Mouse (Mus musculus): ENCODE results near the gene Dhx36. TPM values are rescaled to one million over a fixed set of nuclear protein-coding genes. Genes with fewer than 3 reads are reported as not detected.
A peak's percentile ranks its signal among the peaks of the same experiment; 100 is the strongest.

Dhx36 gene
- 10 to 100 TPM; 29.7 to 36.6 TPM for total RNA-seq (2021)
- long read RNA-seq, experiment 1, full-length matches to known transcripts = 26 of 75 reads
- long read RNA-seq, experiment 1, partial matches to known transcripts = 42 of 75 reads
- long read RNA-seq, experiment 1, other reads (novel, unspliced or antisense) = 7 of 75 reads
- long read RNA-seq, experiment 2, full-length matches to known transcripts = 17 of 24 reads
- long read RNA-seq, experiment 2, partial matches to known transcripts = 3 of 24 reads
- long read RNA-seq, experiment 2, other reads (novel, unspliced or antisense) = 4 of 24 reads

DNA sequence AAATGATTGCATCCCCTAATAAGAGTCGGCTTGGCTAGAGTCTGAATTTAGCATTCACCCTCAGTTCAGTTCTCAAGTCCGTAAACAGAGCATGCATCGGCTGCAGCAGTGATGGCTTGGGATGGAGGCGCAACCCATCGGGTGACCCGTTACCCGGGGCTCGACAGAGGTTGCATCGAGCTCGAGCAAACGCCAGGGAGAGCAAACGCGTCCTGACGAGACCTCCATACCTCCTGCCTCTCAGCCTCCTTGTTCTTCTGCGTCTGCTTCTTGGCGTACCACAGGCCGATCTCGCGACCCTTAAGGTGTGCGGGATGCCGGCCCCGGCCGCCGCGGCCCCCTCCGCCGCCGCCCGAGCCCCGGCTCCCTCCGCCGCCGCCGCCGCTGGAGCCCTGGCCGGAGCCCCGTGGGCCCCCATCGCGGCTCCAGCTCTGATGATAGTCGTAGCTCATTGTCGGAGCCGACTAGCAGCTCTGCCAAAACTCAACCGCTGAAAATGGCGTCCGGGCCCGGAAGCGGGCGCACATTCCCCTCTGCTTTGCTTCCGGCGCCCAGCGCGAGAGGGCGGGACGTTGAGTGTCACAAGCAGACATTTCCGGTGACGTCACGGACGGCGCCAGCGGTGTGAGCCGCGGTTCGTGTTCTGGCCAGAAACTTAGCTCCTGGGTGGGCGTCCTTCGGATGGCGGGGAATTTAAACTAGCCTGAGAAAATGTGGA is at the start of gene Dhx36:
Dhx36 (minus strand) TSS at position 517 of the 718 bp plus-strand sequence.
- peak; percentile 98 for DNase-seq

DNA sequence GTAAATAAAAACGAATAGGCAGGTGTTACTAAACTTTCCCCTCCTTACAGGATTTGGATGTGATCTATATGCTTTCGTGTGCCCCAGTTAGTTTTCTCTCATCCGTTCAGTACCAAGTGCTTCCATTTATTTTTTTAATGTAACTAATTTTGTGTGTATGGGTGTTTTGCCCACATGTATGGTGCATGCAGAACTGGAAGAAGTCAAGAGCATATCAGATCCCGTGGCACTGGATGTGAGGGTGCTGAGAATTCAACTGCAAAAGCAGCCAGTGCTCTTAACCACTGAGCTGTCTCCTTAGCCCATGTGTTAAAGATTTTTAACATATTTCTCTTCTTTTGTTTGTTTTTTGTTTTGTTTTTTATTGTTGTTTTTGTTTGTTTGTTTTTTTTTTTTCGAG is 20.8 kb upstream of the Dhx36 start:
- DNase-seq = no peak

DNA sequence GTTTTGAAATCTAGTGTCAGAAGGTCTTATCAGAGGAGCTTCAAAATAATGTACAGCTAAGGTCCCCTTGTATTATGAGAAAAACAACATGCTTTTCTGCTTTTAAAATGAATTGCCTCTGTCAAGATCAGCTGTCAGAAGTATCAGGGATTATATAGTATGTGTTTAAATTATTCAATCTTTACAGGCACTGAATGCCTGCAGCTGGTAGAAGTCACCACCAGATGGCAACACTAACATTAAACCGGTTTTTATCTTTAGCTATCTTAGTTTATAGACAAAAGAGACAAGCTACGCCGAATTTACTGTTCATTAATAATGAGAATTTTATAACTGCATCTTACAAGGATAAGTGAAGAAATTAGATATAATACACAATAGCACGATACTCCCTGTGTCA is 20.4 kb upstream of the Dhx36 start:
- peak; percentile 6 for DNase-seq

DNA sequence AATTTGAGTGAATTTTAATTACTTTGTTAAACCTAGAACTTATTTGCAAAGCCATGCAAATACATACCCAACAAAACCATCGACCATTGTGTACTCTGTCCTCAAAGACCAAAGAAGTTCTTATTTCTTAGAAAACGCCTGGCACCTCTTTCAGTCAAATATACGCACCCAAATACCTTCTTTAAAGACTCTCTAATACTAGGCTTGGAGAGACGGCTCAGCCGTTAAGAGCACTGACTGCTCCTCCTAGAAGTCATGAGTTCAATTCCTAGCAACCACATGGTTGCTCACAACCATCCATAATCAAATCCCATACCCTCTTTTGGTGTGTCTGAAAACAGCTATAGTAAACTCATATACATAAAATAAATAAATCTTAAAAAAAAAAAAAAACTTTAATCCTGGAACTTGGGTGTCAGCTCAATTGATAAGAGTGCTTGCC is 423 bp upstream of the Dhx36 start:
- DNase-seq = no peak

DNA sequence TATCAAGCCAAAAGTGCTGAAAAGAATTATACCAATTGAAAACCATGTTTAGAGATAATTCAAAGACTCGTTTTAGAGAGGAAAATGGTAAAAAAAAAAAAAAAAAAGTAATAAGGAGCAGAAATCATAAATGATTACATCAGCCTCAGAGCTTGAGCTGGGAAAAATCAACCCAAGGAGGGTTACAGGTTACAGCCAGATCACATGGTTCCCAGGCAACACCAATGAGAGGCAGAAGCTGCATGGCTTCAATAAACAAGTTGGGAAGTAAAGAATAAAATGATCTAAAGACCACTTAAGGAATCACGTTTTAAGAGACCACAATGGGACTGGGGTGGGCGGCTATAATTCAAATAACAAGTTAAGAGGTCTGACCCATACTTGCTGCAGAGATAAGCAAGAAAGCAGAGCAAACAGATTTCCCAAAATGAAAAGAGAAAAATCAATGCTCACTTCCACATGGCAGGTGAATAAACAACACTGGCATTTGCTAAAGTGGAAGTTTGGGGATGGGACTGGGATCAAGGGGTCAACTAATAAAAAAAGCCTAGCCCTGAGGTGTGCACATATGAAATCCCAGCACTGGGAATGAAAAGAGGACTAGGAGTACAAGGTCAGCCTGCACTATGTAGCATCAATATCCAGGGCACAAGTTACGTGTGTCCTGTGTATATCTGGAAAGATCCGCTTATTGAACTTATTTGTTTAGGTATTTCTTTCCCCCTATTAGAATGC is 1.5 kb downstream of the Dhx36 start:
- DNase-seq = no peak

DNA sequence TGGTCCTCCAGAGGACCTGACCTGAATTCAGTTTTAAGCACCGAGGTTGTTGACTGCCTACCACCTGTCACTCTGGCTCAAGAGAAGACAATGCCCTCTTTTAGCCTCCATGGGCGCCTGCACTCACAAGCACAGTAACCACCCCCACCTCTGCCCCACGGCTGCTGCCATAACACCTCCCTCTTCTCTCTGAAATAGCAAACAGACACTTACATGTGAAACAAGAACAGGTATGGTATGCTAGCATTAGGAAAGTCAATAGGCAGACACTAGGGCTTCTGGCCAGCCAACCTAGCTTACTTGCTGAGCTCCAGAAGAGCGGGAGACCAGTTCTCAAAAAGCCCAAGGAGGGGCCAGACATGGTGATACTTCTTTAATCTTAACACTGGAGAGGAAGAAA is 7.5 kb downstream of the Dhx36 start:
- DNase-seq = no peak

DNA sequence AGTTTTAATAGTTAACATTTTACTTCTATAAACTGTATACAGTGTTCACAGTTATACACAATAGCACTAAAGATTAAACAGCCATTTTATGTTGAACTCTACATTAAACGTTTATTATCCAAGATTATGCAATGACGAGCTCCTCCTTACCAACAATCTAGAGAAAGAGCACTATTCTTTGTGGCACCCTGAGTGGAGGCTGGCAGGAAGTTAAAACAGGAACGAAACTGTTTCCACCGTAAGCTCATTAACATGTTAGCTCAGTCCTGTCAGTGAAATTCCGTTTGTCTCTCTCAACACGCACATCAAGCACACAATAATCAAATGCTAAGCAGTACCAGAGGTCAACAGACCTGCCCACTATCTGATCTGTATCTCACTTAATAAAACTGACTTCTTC is 14.2 kb downstream of the Dhx36 start:
- DNase-seq = no peak

DNA sequence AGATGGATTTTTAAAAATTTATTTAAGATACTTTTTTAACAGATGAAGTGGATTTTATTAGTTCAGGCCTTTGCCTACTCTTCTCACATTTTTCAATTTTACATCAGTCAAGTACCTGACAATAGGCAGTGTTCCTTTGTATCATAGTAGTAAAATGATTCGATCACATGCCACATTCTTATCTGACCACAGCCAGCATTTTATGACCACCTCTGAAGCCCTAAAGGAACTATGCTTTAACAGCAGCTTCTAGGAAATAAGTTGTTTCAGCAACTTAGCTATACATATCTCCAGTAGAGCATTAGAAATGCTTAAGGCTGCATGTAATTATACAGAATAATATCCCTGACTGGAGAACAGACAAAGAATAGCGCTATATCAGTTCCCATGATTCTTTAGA is 22.5 kb downstream of the Dhx36 start:
- no peak for DNase-seq

DNA sequence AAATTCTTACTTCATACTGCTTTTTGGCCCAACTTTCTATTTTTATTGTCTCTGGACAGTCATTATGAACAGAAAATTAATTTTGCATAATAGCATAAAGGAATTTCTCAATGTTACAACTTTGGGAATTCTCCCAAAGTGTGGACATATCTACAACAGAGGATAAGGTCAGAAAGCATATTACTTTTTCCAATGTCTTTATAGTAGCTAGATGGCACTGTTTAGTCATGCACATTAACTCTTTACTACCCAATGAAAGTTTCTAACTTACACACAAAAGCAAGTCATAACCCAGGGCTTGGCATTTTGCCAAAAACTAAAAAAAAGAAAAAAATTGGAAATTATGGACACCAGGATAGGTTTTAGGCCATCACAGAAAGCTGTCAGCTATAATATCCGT is 36.6 kb downstream of the Dhx36 start:
- DNase-seq = no peak

DNA sequence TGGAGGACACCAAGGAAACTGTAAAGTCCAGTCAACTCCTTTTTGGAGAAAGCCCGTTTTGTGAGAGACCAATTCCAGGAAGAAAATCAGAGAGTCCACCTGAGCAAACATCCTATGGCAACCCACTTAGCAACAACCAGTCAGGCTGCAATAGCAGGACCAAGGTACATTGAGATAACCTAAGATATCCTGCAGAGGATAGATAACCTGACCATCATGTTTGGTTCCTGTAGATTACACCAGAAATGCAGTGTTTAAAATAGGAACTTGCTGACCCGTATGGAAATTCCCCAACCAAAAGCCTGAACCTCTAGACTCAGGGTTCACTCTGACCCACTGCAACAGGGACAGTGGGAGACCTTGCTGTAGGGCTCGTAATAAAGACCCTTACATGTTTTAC is 42.5 kb downstream of the Dhx36 start:
- no peak for DNase-seq

DNA sequence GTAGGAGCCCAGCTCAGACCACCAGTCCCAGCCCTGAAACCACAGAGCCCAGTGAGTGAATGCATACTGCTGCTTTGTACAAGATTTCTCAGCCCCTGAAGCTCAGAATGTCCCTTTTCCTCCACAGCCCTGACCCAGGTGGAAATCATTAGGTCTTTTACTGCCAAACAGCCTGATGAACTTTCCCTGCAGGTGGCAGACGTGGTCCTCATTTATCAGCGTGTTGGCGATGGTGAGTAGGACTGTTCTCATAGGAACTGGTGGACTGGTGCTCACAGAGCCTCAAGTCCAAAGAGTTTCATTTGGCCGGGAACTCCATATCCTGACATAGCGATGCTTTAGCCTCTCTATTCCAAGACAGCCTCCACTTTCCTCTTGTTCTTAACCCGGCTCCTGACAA is 47.3 kb downstream of the Dhx36 start:
- no peak for DNase-seq

DNA sequence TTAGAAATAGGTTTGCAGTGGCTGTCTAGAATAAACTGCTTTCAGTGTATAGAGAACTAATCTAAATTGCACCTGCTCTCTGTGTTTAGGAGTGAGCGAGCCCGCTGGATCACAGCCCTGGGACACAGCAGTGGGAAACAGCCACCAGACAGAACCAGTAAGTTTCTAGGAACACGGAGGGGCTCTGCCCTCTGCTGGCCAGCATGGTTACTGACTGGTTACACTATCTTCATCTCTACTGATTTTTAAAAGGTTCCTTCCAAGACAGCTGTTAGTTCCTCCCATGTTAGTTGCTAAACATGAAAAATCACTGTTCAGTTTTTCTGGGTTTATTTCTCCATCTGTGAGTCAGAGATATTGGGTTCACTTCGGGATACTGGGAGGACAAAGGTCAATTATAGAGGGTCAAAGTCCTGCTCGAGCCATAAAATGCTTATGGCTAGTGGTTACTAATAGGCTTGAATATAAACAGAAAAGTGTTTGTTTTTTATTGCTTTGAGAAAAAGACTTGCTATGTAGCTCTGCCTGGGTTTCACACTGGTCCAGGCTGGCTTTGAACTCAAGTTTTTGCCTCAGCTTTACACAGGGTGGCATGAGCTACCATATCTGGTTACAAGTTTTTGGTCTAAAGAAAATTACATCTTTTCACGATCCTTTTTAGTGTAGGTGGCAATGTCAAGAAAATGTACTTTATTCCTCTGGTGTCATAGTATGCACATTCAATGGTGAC is 48.4 kb downstream of the Dhx36 start:
- peak; percentile 76 for DNase-seq

DNA sequence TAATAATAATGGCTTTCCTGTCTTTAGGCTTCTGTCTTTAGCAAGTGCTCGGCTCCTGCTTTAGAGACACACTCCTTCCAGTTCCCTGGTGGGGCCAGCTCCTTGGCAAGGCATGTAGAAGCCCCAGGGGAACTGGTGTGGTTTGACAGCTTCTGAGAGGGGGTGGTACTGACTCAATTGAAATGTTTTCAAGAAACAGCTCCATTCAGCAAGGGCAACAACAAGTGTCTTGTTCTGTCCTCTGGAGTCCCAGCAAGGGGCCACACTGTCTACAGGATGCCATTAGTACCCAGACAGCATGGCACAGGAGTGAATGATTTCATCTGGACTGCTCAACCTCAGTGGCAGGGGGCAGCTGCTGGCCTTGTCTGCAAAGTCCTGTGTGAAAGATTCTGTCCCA is 51.0 kb downstream of the Dhx36 start:
- peak; percentile 23 for DNase-seq

DNA sequence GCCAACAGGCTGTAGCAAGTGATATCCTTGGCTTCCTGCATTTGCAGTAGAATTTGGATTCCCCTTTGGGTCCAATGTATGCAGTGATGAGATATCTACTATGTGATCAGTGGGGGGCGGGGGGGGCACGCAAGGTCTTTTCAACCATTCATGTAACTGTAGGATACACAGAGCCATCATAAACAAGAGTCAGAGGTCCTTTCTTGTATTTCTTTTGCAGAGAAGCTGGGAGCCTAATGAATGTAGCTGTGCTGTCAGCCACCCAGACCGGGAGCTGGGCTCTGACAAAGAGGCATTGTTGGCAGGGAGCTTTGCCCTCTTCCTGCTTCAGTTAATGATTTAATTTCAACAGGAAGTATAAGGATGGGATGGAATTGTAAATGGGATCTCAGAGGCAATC is 52.7 kb downstream of the Dhx36 start:
- no peak for DNase-seq

DNA sequence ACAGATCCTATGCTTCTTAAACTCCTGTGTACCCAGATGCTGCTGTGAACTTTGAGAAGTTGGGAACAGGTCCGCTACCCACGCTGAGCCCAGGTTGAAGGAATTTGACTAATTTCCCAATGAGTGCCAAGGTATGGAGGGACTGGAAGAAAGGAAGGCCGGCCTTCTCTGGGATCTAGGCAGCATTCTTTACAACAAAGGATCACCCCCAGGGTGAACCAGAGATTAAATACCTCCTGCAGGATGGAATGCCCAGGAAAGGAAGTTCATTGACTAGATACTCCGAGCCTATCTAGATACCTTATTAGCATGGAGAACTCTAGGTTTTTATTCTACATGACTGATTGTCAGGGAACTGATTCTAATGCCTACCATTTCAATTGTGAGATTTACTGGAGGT is 53.8 kb downstream of the Dhx36 start:
- no peak for DNase-seq

DNA sequence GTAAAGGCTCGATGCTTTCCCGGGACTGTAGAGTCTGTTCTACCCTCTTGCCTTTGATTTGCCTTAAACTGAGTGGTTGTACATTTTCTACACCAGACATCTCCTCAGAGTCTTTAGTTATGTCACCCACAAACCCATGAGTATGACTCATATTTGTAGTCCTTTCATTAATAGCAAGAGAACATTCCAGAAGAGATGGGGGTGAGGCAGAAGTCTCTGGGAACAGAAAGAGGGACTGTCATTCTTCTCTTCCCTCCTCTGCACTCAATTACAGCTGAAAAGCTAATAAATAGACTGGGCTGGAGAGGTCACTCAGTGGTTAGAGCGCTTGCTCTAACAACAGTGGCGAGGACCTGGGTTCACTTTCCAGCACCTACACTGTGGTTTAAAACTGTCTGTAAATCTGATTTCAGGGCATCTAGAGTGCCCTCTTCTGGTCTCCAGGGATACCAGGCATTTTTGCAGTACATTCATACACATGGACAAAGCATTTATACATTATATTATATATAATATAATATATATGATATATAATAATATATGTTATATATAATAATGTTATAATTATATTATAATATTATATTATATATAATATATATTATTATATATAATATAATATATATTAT is 56.8 kb downstream of the Dhx36 start:
- no peak for DNase-seq

DNA sequence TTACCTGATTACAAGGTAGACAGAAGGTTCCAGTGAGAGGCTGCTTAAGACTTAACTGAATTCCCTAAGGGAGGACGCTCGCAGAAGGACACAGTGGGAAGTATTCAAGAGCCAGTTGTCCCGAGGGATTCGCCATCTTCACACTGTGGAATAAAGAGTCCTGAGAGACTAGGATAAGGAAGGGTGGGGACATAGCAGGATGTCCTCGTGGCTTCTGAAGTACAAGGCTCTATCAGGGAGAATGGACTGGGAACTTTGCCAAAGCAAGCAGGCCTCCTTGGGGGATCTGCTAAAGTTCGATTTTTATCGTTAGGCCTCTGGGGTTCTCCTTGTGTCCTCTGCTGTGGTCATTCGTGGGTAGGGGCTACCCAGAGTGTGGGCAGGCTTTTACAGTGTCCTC is 59.7 kb downstream of the Dhx36 start:
- DNase-seq = no peak

DNA sequence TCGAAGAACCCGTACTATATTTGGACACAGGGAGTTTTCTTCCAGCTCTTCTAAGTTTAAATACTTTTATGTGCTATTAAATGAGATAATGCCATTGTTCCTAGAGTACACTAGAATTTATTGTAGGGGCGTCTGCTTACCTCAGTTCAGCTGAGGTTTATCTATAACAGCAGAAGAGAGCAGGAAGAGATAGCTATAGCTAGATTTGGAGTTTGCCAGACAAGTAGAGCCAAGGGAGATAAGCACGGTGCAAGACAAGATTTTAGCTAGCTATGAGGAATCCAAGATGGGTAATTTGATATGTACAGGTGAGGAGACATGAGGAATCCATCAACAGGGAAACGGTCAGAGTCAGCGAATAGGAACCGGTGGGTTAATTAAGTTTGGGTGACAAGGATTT is 60.5 kb downstream of the Dhx36 start:
- DNase-seq = no peak

DNA sequence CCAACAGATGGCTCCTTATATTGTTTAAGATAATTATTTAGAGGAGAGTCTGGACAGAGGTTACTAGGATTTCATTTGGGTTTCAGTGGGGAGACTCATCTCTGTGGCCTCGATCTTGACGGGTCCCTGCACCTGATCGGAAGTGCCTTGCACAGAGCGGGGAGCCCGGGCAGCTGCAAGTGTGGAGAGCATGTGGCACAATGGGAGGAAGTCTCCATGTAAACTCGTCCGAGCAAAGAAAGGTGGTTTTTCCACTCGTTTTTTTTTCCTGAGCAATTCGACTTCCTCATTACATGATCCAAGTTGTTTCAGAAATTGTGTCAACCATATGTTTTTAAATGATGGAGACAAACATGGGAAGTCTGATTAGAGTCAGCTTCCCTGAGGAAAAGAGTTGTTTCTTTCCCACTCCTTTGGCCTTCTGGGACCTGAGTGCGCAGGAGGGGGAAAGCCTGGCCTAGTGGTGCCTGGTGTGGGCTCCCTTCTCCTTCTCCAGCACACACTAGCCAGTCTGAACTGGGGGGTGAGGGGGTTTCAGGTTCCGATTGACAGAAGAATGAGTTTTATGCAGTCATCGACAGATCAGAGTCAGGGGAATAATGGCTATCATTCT is 63.1 kb downstream of the Dhx36 start:
- no peak for DNase-seq

DNA sequence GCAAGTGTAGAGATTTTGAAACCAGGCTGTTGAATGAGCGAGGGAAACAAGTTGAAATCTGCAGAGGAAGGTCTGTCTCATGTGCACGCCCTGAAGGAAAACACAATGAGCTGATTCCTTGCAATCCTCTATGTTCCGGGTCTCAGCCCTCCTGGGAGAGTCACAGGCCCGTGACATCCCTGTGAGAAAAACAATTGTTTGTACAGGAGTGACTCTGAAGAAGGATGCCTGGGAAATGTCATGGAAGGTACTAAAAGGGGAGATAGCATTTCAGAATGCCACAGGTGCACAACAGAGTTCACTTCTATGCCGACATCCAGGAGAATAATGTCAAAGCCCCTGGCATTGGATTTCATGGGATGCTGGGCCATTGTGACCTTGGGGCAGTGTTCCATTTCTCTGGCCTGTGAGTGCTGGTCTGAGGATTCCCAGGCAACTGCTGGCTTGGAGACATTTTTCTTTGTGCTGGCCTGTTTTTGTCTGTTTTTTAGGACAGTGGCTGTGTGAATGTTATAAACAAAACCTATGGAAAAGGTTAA is 66.3 kb downstream of the Dhx36 start:
- no peak for DNase-seq

DNA sequence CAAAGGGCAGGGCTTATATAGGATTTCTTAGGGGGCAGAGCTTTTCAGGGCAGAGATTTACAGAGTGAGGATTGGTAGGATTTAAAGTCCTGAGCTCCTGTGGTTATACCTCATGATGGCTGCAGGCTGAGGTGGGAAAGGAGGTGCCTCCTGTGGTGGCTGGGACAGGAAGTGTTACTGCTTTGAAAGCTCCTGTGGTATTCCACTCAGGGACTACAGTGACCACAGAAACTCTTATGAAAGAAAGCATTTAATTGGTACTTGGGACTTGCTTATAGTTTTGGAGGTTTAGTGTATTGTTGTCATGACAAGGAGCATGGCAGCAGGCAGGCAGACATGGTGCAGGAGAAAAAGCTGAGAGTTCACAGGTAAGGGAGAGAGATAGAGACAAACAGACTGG is 70.9 kb downstream of the Dhx36 start:
- no peak for DNase-seq

DNA sequence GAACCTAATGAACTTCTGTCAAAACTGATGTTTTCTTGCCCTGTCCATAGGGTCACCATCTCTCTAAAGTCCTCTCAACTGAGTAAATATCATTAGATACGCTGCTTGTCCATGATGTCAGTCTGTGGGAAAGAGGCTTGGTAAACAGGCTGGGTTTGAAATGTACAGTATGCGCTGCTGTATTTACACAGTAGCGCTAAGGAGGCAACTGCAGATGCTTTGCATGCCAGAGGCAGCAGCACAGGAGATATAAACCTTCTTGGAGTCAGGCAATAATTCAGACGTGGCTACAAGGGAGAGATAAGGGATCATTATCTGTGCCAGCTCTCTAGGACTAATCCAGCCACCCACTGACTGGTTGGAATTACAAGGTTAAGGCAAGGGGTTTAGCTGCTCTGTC is 73.1 kb downstream of the Dhx36 start:
- no peak for DNase-seq

All from adrenal gland, postnatal 10 days (tissue).